Mouse (Mus musculus): ENCODE measurements around the gene Ptprc. TPM values are rescaled to one million over a fixed set of nuclear protein-coding genes. Genes with fewer than 3 reads are reported as not detected.

The Ptprc gene
- total RNA-seq, 4 experiments from 2014 or later: 0.53 to 1.1 (median 0.90) TPM

GRCm38 (mm10) chr1:138153126-138153525 is 22.4 kb downstream of the Ptprc start:
- DNase-seq (ENCODE audit: low spot score in 2 of 2): no peak

- DNase-seq (ENCODE audit: low spot score in 2 of 2): no peak
Measured at GRCm38 (mm10) chr1:138148844-138149243, 26.7 kb downstream of the Ptprc start.

GRCm38 (mm10) chr1:138145571-138145970 is 29.9 kb downstream of the Ptprc start:
- no peak for DNase-seq (ENCODE audit: low spot score in 2 of 2)

- DNase-seq (ENCODE audit: low spot score in 2 of 2): no peak
Measured at GRCm38 (mm10) chr1:138145148-138145547, 30.4 kb downstream of the Ptprc start.

- no peak for DNase-seq (ENCODE audit: low spot score in 2 of 2)
Measured at GRCm38 (mm10) chr1:138144365-138144764, 31.1 kb downstream of the Ptprc start.

GRCm38 (mm10) chr1:138140769-138141168 is 34.7 kb downstream of the Ptprc start:
- no peak for DNase-seq (ENCODE audit: low spot score in 2 of 2)

- DNase-seq (ENCODE audit: low spot score in 2 of 2): no peak
Measured at GRCm38 (mm10) chr1:138137696-138138095, 37.8 kb downstream of the Ptprc start.

- no peak for DNase-seq (ENCODE audit: low spot score in 2 of 2)
Measured at GRCm38 (mm10) chr1:138137024-138137577, 38.4 kb downstream of the Ptprc start.

- DNase-seq (ENCODE audit: low spot score in 2 of 2): peak; percentile 3 to 8
Measured at GRCm38 (mm10) chr1:138136373-138136779, 39.1 kb downstream of the Ptprc start.

- DNase-seq (ENCODE audit: low spot score in 2 of 2): no peak
Measured at GRCm38 (mm10) chr1:138135637-138136372, 39.7 kb downstream of the Ptprc start.

GRCm38 (mm10) chr1:138135117-138135516 is 40.4 kb downstream of the Ptprc start:
- no peak for DNase-seq (ENCODE audit: low spot score in 2 of 2)

- no peak for DNase-seq (ENCODE audit: low spot score in 2 of 2)
Measured at GRCm38 (mm10) chr1:138134324-138134723, 41.2 kb downstream of the Ptprc start.

- DNase-seq (ENCODE audit: low spot score in 2 of 2): no peak
Measured at GRCm38 (mm10) chr1:138131739-138132138, 43.8 kb downstream of the Ptprc start.

- no peak for DNase-seq (ENCODE audit: low spot score in 2 of 2)
Measured at GRCm38 (mm10) chr1:138130145-138130544, 45.4 kb downstream of the Ptprc start.

- no peak for DNase-seq (ENCODE audit: low spot score in 2 of 2)
Measured at GRCm38 (mm10) chr1:138126843-138127242, 48.7 kb downstream of the Ptprc start.

- DNase-seq (ENCODE audit: low spot score in 2 of 2): no peak
Measured at GRCm38 (mm10) chr1:138125281-138125680, 50.2 kb downstream of the Ptprc start.

- DNase-seq (ENCODE audit: low spot score in 2 of 2): no peak
Measured at GRCm38 (mm10) chr1:138123866-138124265, 51.6 kb downstream of the Ptprc start.

- DNase-seq (ENCODE audit: low spot score in 2 of 2): no peak
Measured at GRCm38 (mm10) chr1:138119895-138120294, 55.6 kb downstream of the Ptprc start.

- DNase-seq (ENCODE audit: low spot score in 2 of 2): no peak
Measured at GRCm38 (mm10) chr1:138093219-138093618, 82.3 kb downstream of the Ptprc start.

- DNase-seq (ENCODE audit: low spot score in 2 of 2): no peak
Measured at GRCm38 (mm10) chr1:138085810-138086209, 89.7 kb downstream of the Ptprc start.

- no peak for DNase-seq (ENCODE audit: low spot score in 2 of 2)
Measured at GRCm38 (mm10) chr1:138083707-138084106, 91.8 kb downstream of the Ptprc start.

GRCm38 (mm10) chr1:138080308-138080707 is 95.2 kb downstream of the Ptprc start:
- no peak for DNase-seq (ENCODE audit: low spot score in 2 of 2)
